Mouse (Mus musculus) CH12.LX (cell line): ENCODE data around the gene Sesn1.
A peak's percentile ranks its signal among the peaks of the same experiment; 100 is the strongest.

ENCODE experiments used
- CHD2 ChIP-seq: IDR thresholded peaks from 2 replicates; pipeline ENCODE4 v1.6.1; 2011; ENCODE audit warnings: low read length, improper control_type of control experiment
- CTCF ChIP-seq, 2 experiments: IDR thresholded peaks in 1 of 2; conservative IDR thresholded peaks in 1 of 2; 2 replicates each; pipeline ENCODE4 v1.5.1; 2011 to 2012; ENCODE audit warnings: low read depth in 2 of 2, low read length in 2 of 2, improper control_type of control experiment in 1 of 2, inconsistent platforms in 1 of 2, mild to moderate bottlenecking in 1 of 2, moderate library complexity in 1 of 2
- EP300 ChIP-seq: IDR thresholded peaks from 2 replicates; pipeline ENCODE4 v1.6.1; 2011; ENCODE audit warnings: low read length, improper control_type of control experiment
- HCFC1 ChIP-seq: IDR thresholded peaks from 2 replicates; pipeline ENCODE4 v1.6.1; 2012; ENCODE audit warnings: low read depth, mild to moderate bottlenecking, inconsistent platforms, low read length, improper control_type of control experiment
- MAZ ChIP-seq: IDR thresholded peaks from 2 replicates; pipeline ENCODE4 v1.6.1; 2012; ENCODE audit warnings: low read depth, mild to moderate bottlenecking, inconsistent platforms, low read length, improper control_type of control experiment, moderate library complexity
- NRF1 ChIP-seq: IDR thresholded peaks from 2 replicates; pipeline ENCODE4 v1.6.1; 2014; ENCODE audit warnings: low read depth, mild to moderate bottlenecking, inconsistent platforms, low read length, improper control_type of control experiment, moderate library complexity
- POLR2A ChIP-seq: IDR thresholded peaks from 2 replicates; pipeline ENCODE4 v1.6.1; 2011; ENCODE audit warnings: low read depth, mild to moderate bottlenecking, improper control_type of control experiment, low read length
- RAD21 ChIP-seq: IDR thresholded peaks from 2 replicates; pipeline ENCODE4 v1.6.1; 2011; ENCODE audit warnings: low read depth, mild to moderate bottlenecking, low read length, improper control_type of control experiment, moderate library complexity
- ZNF384 ChIP-seq: IDR thresholded peaks from 2 replicates; pipeline ENCODE4 v1.6.1; 2012; ENCODE audit warnings: low read depth, low read length, improper control_type of control experiment, inconsistent platforms

GRCm38 (mm10) chr10:41809080-41809770 is 510 bp upstream of the Sesn1 start:
- no peak for TF ChIP-seq CTCF (conservative IDR thresholded peaks at IDR 0.05 in 1 of 2, IDR thresholded peaks at IDR 0.05 in 1 of 2; ENCODE audit: low read depth in 2 of 2, low read length in 2 of 2)
- peak; percentile 84 for TF ChIP-seq POLR2A
- TF ChIP-seq HCFC1, result peak; percentile 99
- TF ChIP-seq MAZ, result no peak
- TF ChIP-seq NRF1, result no peak
- no peak for TF ChIP-seq RAD21
- TF ChIP-seq CHD2, result peak; percentile 32; the same call in 1 of the 2 replicates
- TF ChIP-seq ZNF384, result peak; percentile 77
- TF ChIP-seq EP300, result peak; percentile 31; the same call in 1 of the 2 replicates
